Mouse (Mus musculus) megakaryocyte, embryonic 14.5 days (primary cell): ENCODE measurements around the gene Psmb11.

Experiments
- FLI1 ChIP-seq: IDR thresholded peaks from 2 replicates; pipeline ENCODE4 v1.6.1; 2012; ENCODE audit warnings: low read length, inconsistent platforms, mixed read lengths
- GATA1 ChIP-seq: IDR thresholded peaks from 3 replicates; pipeline ENCODE4 v1.6.1; 2012; ENCODE audit warnings: mixed read lengths, low read length, inconsistent platforms, borderline replicate concordance

GRCm38 (mm10) chr14:54594055-54594454 is 27.2 kb upstream of the Psmb11 start:
- TF ChIP-seq GATA1: no peak
- no peak for TF ChIP-seq FLI1
